Mouse (Mus musculus) forebrain, embryonic 15.5 days (tissue): ENCODE results near the gene Pitpnm2. TPM values are rescaled to one million over a fixed set of nuclear protein-coding genes. Genes with fewer than 3 reads are reported as not detected.
A peak's percentile ranks its signal among the peaks of the same experiment; 100 is the strongest.

ENCODE experiments used
- ATAC-seq: fragments of 200-750 bp; cut with Nextera tagmentation; replicated peaks from 2 replicates; pipeline ENCODE4 v1.8.0; 2017; ENCODE audit warnings: mild to moderate bottlenecking, moderate TSS enrichment, moderate library complexity
- H3K27ac ChIP-seq: fragments of 300-500 bp; sonication (generic); replicated peaks from 2 replicates; pipeline ENCODE4 v1.5.1; 2015; ENCODE audit warnings: mild to moderate bottlenecking, inconsistent platforms
- H3K27me3 ChIP-seq: fragments of 300-500 bp; sonication (generic); 2 replicates; pipeline ENCODE4 v1.6.1; 2015; ENCODE audit warnings: inconsistent platforms
- H3K36me3 ChIP-seq: fragments of 300-500 bp; sonication (generic); 2 replicates; pipeline ENCODE4 v1.6.1; 2015; ENCODE audit warnings: mild to moderate bottlenecking, inconsistent platforms
- H3K4me1 ChIP-seq: fragments of 300-500 bp; sonication (generic); 2 replicates; pipeline ENCODE4 v1.6.1; 2015; ENCODE audit warnings: inconsistent platforms
- H3K4me2 ChIP-seq: fragments of 300-500 bp; sonication (generic); replicated peaks from 2 replicates; pipeline ENCODE4 v1.6.1; 2015; ENCODE audit warnings: mild to moderate bottlenecking, inconsistent platforms
- H3K4me3 ChIP-seq: fragments of 300-500 bp; sonication (generic); 2 replicates; pipeline ENCODE4 v1.5.1; 2015; ENCODE audit warnings: mild to moderate bottlenecking, inconsistent platforms
- H3K9ac ChIP-seq: fragments of 300-500 bp; sonication (generic); replicated peaks from 2 replicates; pipeline ENCODE4 v1.6.1; 2015; ENCODE audit warnings: mild to moderate bottlenecking, inconsistent platforms
- H3K9me3 ChIP-seq: fragments of 300-500 bp; sonication (generic); 2 replicates; pipeline ENCODE4 v1.6.1; 2016; ENCODE audit warnings: inconsistent platforms
- WGBS: fragments of 180-500 bp; shearing (Covaris S2); methylation state at CpG from one replicate; pipeline ENCODE4 v1.1.7; 2015; ENCODE audit warnings: mixed read lengths; 5-methylcytosine and 5-hydroxymethylcytosine counted together
- polyA plus RNA-seq: library from polyadenylated mRNA; unstranded; fragments of >200 nt; fragmentation: Nextera tagmentation; extraction: Ambion mirVana; gene quantifications from 2 replicates; pipeline ENCODE4 v1.2.1, GENCODE M21; 2015

Gene Pitpnm2
- polyA plus RNA-seq, 1 experiment from 2014 or later: 10.9 TPM

GRCm38 (mm10) chr5:124205211-124205610 is 44.3 kb downstream of the Pitpnm2 start:
- WGBS: 74% methylated on average over 9 of the region's 9 CpGs
- no peaks in the 10 kb centered on the region for H3K9me3 ChIP-seq
- no peak overlapping the region for H3K4me2 ChIP-seq
- H3K27me3 ChIP-seq: no peaks in the 10 kb centered on the region
- no peak overlapping the region for H3K9ac ChIP-seq
- H3K4me1 ChIP-seq: peaks cover 3% of the 10 kb centered on the region; the same call in 1 of the 2 replicates
- no peak overlapping the region for H3K27ac ChIP-seq
- ATAC-seq: no peak
- H3K36me3 ChIP-seq: no peaks in the 10 kb centered on the region
- H3K4me3 ChIP-seq: no peak overlapping the region

GRCm38 (mm10) chr5:124204127-124204794 is 45.3 kb downstream of the Pitpnm2 start:
- Histone ChIP-seq H3K36me3 (no peaks in the 10 kb centered on the region), H3K4me3 (no peak overlapping the region), H3K4me1 (peaks cover 3% of the 10 kb centered on the region; the same call in 1 of the 2 replicates), H3K4me2 (no peak overlapping the region), H3K9me3 (no peaks in the 10 kb centered on the region), H3K9ac (no peak overlapping the region), H3K27ac (no peak overlapping the region), H3K27me3 (no peaks in the 10 kb centered on the region)
- no peak for ATAC-seq
- 90% methylated on average over 9 of the region's 9 CpGs for WGBS

- no peak overlapping the region for H3K9ac ChIP-seq
- H3K36me3 ChIP-seq: no peaks in the 10 kb centered on the region
- no peaks in the 10 kb centered on the region for H3K9me3 ChIP-seq
- H3K4me1 ChIP-seq: peaks cover 3% of the 10 kb centered on the region; the same call in 1 of the 2 replicates
- 86% methylated on average over 4 of the region's 4 CpGs for WGBS
- no peak overlapping the region for H3K4me3 ChIP-seq
- no peak for ATAC-seq
- H3K27ac ChIP-seq: no peak overlapping the region
- H3K4me2 ChIP-seq: no peak overlapping the region
- no peaks in the 10 kb centered on the region for H3K27me3 ChIP-seq
Observed at GRCm38 (mm10) chr5:124203251-124203650, 46.3 kb downstream of the Pitpnm2 start.

- Histone ChIP-seq H3K27me3 (no peaks in the 10 kb centered on the region), H3K27ac (no peak overlapping the region), H3K9me3 (no peaks in the 10 kb centered on the region), H3K4me1 (peaks cover 2% of the 10 kb centered on the region; the same call in 1 of the 2 replicates), H3K4me3 (no peak overlapping the region), H3K4me2 (no peak overlapping the region), H3K9ac (no peak overlapping the region), H3K36me3 (no peaks in the 10 kb centered on the region)
- ATAC-seq: no peak
- WGBS: 76% methylated on average over 4 of the region's 4 CpGs
Observed at GRCm38 (mm10) chr5:124202071-124202470, 47.5 kb downstream of the Pitpnm2 start.

- Histone ChIP-seq H3K4me2 (no peak overlapping the region), H3K36me3 (no peaks in the 10 kb centered on the region), H3K9me3 (no peaks in the 10 kb centered on the region), H3K9ac (no peak overlapping the region), H3K4me3 (no peak overlapping the region), H3K27ac (no peak overlapping the region), H3K4me1 (no peaks in the 10 kb centered on the region; the same call in 1 of the 2 replicates), H3K27me3 (no peaks in the 10 kb centered on the region)
- no peak for ATAC-seq
- 87% methylated on average over 2 of the region's 2 CpGs for WGBS
Observed at GRCm38 (mm10) chr5:124201564-124201963, 48.0 kb downstream of the Pitpnm2 start.

- Histone ChIP-seq H3K27me3 (no peaks in the 10 kb centered on the region), H3K9me3 (no peaks in the 10 kb centered on the region), H3K9ac (no peak overlapping the region), H3K4me1 (no peaks in the 10 kb centered on the region; the same call in 1 of the 2 replicates), H3K4me3 (no peak overlapping the region), H3K4me2 (no peak overlapping the region), H3K27ac (no peak overlapping the region), H3K36me3 (no peaks in the 10 kb centered on the region)
- WGBS: 81% methylated on average over 5 of the region's 5 CpGs
- ATAC-seq: no peak
Observed at GRCm38 (mm10) chr5:124200844-124201243, 48.7 kb downstream of the Pitpnm2 start.

- no peak overlapping the region for H3K9ac ChIP-seq
- no peaks in the 10 kb centered on the region for H3K36me3 ChIP-seq
- no peaks in the 10 kb centered on the region for H3K27me3 ChIP-seq
- H3K4me1 ChIP-seq: peaks cover 8% of the 10 kb centered on the region
- WGBS: 81% methylated on average over 5 of the region's 5 CpGs
- no peaks in the 10 kb centered on the region for H3K9me3 ChIP-seq
- H3K4me2 ChIP-seq: no peak overlapping the region
- no peak for ATAC-seq
- H3K4me3 ChIP-seq: no peak overlapping the region
- H3K27ac ChIP-seq: no peak overlapping the region
Observed at GRCm38 (mm10) chr5:124199168-124199567, 50.4 kb downstream of the Pitpnm2 start.

- ATAC-seq: no peak
- no peaks in the 10 kb centered on the region for H3K27me3 ChIP-seq
- no peak overlapping the region for H3K27ac ChIP-seq
- H3K9ac ChIP-seq: no peak overlapping the region
- H3K36me3 ChIP-seq: no peaks in the 10 kb centered on the region
- H3K4me3 ChIP-seq: no peak overlapping the region
- peaks cover 15% of the 10 kb centered on the region for H3K4me1 ChIP-seq
- no peaks in the 10 kb centered on the region for H3K9me3 ChIP-seq
- 93% methylated on average over 7 of the region's 7 CpGs for WGBS
- no peak overlapping the region for H3K4me2 ChIP-seq
Observed at GRCm38 (mm10) chr5:124198473-124198872, 51.1 kb downstream of the Pitpnm2 start.

GRCm38 (mm10) chr5:124196082-124196481 is 53.5 kb downstream of the Pitpnm2 start:
- H3K4me1 ChIP-seq: peaks cover 30% of the 10 kb centered on the region
- H3K4me3 ChIP-seq: no peak overlapping the region
- no peaks in the 10 kb centered on the region for H3K27me3 ChIP-seq
- H3K4me2 ChIP-seq: no peak overlapping the region
- H3K36me3 ChIP-seq: no peaks in the 10 kb centered on the region
- WGBS: 94% methylated on average over 4 of the region's 4 CpGs
- H3K9ac ChIP-seq: no peak overlapping the region
- no peak overlapping the region for H3K27ac ChIP-seq
- ATAC-seq: no peak
- H3K9me3 ChIP-seq: no peaks in the 10 kb centered on the region

GRCm38 (mm10) chr5:124194386-124195084 is 55.0 kb downstream of the Pitpnm2 start:
- Histone ChIP-seq H3K36me3 (no peaks in the 10 kb centered on the region), H3K9me3 (no peaks in the 10 kb centered on the region), H3K27me3 (no peaks in the 10 kb centered on the region), H3K4me3 (no peak overlapping the region), H3K9ac (no peak overlapping the region), H3K27ac (no peak overlapping the region), H3K4me1 (peaks cover 30% of the 10 kb centered on the region), H3K4me2 (no peak overlapping the region)
- ATAC-seq: no peak
- WGBS: 55% methylated on average over 11 of the region's 11 CpGs

GRCm38 (mm10) chr5:124193286-124194112 is 56.1 kb downstream of the Pitpnm2 start:
- H3K4me1 ChIP-seq: peaks cover 30% of the 10 kb centered on the region
- 44% methylated on average over 24 of the region's 24 CpGs for WGBS
- ATAC-seq: peak; percentile 65
- H3K27ac ChIP-seq: 0 out of 2 replicates have a peak overlapping the region, but pooled peaks have one; percentile 8
- H3K4me2 ChIP-seq: peak overlapping the region; percentile 22; the same call in 1 of the 2 replicates
- no peaks in the 10 kb centered on the region for H3K36me3 ChIP-seq
- H3K27me3 ChIP-seq: no peaks in the 10 kb centered on the region
- H3K9ac ChIP-seq: peak overlapping the region; percentile 41; the same call in 1 of the 2 replicates
- H3K4me3 ChIP-seq: no peak overlapping the region
- no peaks in the 10 kb centered on the region for H3K9me3 ChIP-seq
